Mouse (Mus musculus): Measurements from ENCODE around the gene Elavl3. TPM values are rescaled to one million over a fixed set of nuclear protein-coding genes. Genes with fewer than 3 reads are reported as not detected.

Gene Elavl3
- polyA plus RNA-seq, 1 experiment: 165 TPM

GRCm38 (mm10) chr9:22050351-22050889 lies 1.4 kb downstream of the Elavl3 start:
- peak overlapping the region; percentile 85 for H3K4me3 ChIP-seq (replicated peaks; ENCODE audit: insufficient read depth, low read depth, low read length)
- under 1% methylated on average over 43 of the region's 43 CpGs for WGBS
- H3K4me1 ChIP-seq (ENCODE audit: control insufficient read depth, insufficient read depth, low read length): peaks cover 28% of the 10 kb centered on the region
- DNase-seq: peak; percentile 88 to 90
- peak overlapping the region; percentile 83 for H3K27ac ChIP-seq (ENCODE audit: insufficient read depth, low read length)
- TF ChIP-seq POLR2A (IDR thresholded peaks at IDR 0.05; ENCODE audit: borderline replicate concordance, insufficient read depth, low read length) (no peak), CTCF (IDR thresholded peaks at IDR 0.05; ENCODE audit: borderline replicate concordance, insufficient read depth, low read depth, low read length) (no peak)
- no peaks in the 10 kb centered on the region for H3K27me3 ChIP-seq (ENCODE audit: control insufficient read depth, insufficient read depth, low read length)

- H3K4me3 ChIP-seq (replicated peaks; ENCODE audit: insufficient read depth, low read depth, low read length): peak overlapping the region; percentile 85
- H3K27me3 ChIP-seq (ENCODE audit: control insufficient read depth, insufficient read depth, low read length): no peaks in the 10 kb centered on the region
- TF ChIP-seq POLR2A (IDR thresholded peaks at IDR 0.05; ENCODE audit: borderline replicate concordance, insufficient read depth, low read length): no peak
- no peak for TF ChIP-seq CTCF (IDR thresholded peaks at IDR 0.05; ENCODE audit: borderline replicate concordance, insufficient read depth, low read depth, low read length)
- H3K27ac ChIP-seq (ENCODE audit: insufficient read depth, low read length): peak overlapping the region; percentile 83
- peaks cover 25% of the 10 kb centered on the region for H3K4me1 ChIP-seq (ENCODE audit: control insufficient read depth, insufficient read depth, low read length)
- 3% methylated on average over 4 of the region's 4 CpGs for WGBS
- peak; percentile 55 to 58 for DNase-seq
These were observed 2.0 kb downstream of the Elavl3 start for GRCm38 (mm10) chr9:22049721-22050270.

GRCm38 (mm10) chr9:22049315-22049714 lies 2.5 kb downstream of the Elavl3 start:
- Histone ChIP-seq H3K27me3 (ENCODE audit: control insufficient read depth, insufficient read depth, low read length) (no peaks in the 10 kb centered on the region), H3K4me3 (replicated peaks; ENCODE audit: insufficient read depth, low read depth, low read length) (peak overlapping the region; percentile 85), H3K4me1 (ENCODE audit: control insufficient read depth, insufficient read depth, low read length) (peaks cover 26% of the 10 kb centered on the region), H3K27ac (ENCODE audit: insufficient read depth, low read length) (0 out of 2 replicates have a peak overlapping the region, but pooled peaks have one; percentile 83)
- TF ChIP-seq CTCF (IDR thresholded peaks at IDR 0.05; ENCODE audit: borderline replicate concordance, insufficient read depth, low read depth, low read length) (no peak), POLR2A (IDR thresholded peaks at IDR 0.05; ENCODE audit: borderline replicate concordance, insufficient read depth, low read length) (no peak)
- 9% methylated on average over 11 of the region's 11 CpGs for WGBS
- peak; percentile 54 to 58 for DNase-seq

GRCm38 (mm10) chr9:22047329-22047728 lies 4.5 kb downstream of the Elavl3 start:
- H3K27me3 ChIP-seq (ENCODE audit: control insufficient read depth, insufficient read depth, low read length): no peaks in the 10 kb centered on the region
- TF ChIP-seq CTCF (IDR thresholded peaks at IDR 0.05; ENCODE audit: borderline replicate concordance, insufficient read depth, low read depth, low read length) (no peak), POLR2A (IDR thresholded peaks at IDR 0.05; ENCODE audit: borderline replicate concordance, insufficient read depth, low read length) (no peak)
- peak overlapping the region; percentile 20; the same call in 1 of the 2 replicates for H3K27ac ChIP-seq (ENCODE audit: insufficient read depth, low read length)
- peaks cover 31% of the 10 kb centered on the region for H3K4me1 ChIP-seq (ENCODE audit: control insufficient read depth, insufficient read depth, low read length)
- 17% methylated on average over 9 of the region's 9 CpGs for WGBS
- peak; percentile 53 to 56 for DNase-seq
- H3K4me3 ChIP-seq (replicated peaks; ENCODE audit: insufficient read depth, low read depth, low read length): peak overlapping the region; percentile 51

- Histone ChIP-seq H3K4me3 (replicated peaks; ENCODE audit: insufficient read depth, low read depth, low read length) (no peak overlapping the region), H3K27me3 (ENCODE audit: control insufficient read depth, insufficient read depth, low read length) (no peaks in the 10 kb centered on the region), H3K27ac (ENCODE audit: insufficient read depth, low read length) (no peak overlapping the region), H3K4me1 (ENCODE audit: control insufficient read depth, insufficient read depth, low read length) (peaks cover 23% of the 10 kb centered on the region)
- WGBS: 60% methylated on average over 2 of the region's 2 CpGs
- DNase-seq: no peak
- TF ChIP-seq CTCF (IDR thresholded peaks at IDR 0.05; ENCODE audit: borderline replicate concordance, insufficient read depth, low read depth, low read length): no peak
- TF ChIP-seq POLR2A (IDR thresholded peaks at IDR 0.05; ENCODE audit: borderline replicate concordance, insufficient read depth, low read length): no peak
These were observed 10.0 kb downstream of the Elavl3 start for GRCm38 (mm10) chr9:22041832-22042231.

GRCm38 (mm10) chr9:22037826-22038225 lies 14.0 kb downstream of the Elavl3 start:
- Histone ChIP-seq H3K27me3 (ENCODE audit: control insufficient read depth, insufficient read depth, low read length) (no peaks in the 10 kb centered on the region), H3K4me3 (replicated peaks; ENCODE audit: insufficient read depth, low read depth, low read length) (no peak overlapping the region), H3K27ac (ENCODE audit: insufficient read depth, low read length) (no peak overlapping the region), H3K4me1 (ENCODE audit: control insufficient read depth, insufficient read depth, low read length) (peaks cover 32% of the 10 kb centered on the region)
- 8% methylated on average over 10 of the region's 10 CpGs for WGBS
- no peak for TF ChIP-seq POLR2A (IDR thresholded peaks at IDR 0.05; ENCODE audit: borderline replicate concordance, insufficient read depth, low read length)
- no peak for TF ChIP-seq CTCF (IDR thresholded peaks at IDR 0.05; ENCODE audit: borderline replicate concordance, insufficient read depth, low read depth, low read length)
- peak in 1 of 2 experiments; percentile 48 for DNase-seq

- Histone ChIP-seq H3K27ac (ENCODE audit: insufficient read depth, low read length) (no peak overlapping the region), H3K27me3 (ENCODE audit: control insufficient read depth, insufficient read depth, low read length) (no peaks in the 10 kb centered on the region), H3K4me3 (replicated peaks; ENCODE audit: insufficient read depth, low read depth, low read length) (no peak overlapping the region), H3K4me1 (ENCODE audit: control insufficient read depth, insufficient read depth, low read length) (peaks cover 29% of the 10 kb centered on the region)
- 14% methylated on average over 6 of the region's 6 CpGs for WGBS
- DNase-seq: peak in 1 of 2 experiments; percentile 44
- no peak for TF ChIP-seq CTCF (IDR thresholded peaks at IDR 0.05; ENCODE audit: borderline replicate concordance, insufficient read depth, low read depth, low read length)
- no peak for TF ChIP-seq POLR2A (IDR thresholded peaks at IDR 0.05; ENCODE audit: borderline replicate concordance, insufficient read depth, low read length)
These were observed 16.4 kb downstream of the Elavl3 start for GRCm38 (mm10) chr9:22035300-22036044.
